Mouse (Mus musculus): ENCODE results near the gene Creb3l1.

Creb3l1 gene

DNA sequence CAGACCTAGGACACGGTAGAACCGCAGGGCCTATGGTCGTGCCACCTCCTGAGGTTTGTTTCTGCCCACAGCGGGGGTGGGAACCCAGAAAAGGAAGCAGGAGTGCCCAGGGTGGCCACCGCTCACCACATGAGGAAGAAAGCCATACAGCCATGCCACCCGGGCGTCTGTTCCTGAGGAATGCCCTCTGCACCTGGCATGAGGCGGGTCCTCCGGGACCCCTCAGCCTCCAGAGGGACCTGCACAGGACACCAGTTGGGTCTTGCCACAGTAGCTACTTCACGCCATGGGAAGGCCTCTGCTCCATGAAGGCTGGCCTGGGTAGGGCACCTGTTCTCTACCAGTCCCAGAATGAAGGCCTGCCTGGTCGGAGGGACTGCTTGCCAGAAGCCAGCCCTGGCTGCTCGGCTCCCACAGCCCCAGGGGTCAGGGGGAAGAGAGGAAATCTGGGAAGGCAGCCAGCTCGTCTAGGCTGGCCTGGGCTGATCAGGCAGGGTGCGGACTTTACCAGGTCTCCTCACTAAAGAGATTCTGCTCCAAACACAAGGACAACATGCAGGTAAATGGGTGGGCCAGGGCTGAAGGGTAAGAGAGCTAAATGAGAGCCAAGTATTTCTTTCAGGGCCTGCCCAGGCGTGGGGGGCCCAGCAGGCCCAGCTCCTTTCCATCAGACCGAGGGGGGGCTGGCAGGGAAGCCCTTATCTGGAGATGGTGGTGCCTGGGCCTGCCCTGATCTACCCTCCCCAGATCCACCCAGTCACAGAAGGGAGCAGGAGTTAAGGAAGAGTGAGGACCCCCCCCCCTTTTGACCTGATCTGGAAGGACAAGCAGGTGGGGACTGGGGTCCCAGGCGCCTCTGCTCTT is 74.7 kb downstream of the Creb3l1 start:
- ChIA-PET CTCF (interaction anchor here (0.5 to 2.1 kb wide), 9 partner anchors 12 to 595 kb away, joined by 3 to 17 read pairs (median 4); partner anchors contain the start of gene Ambra1 (in 1 of the 4)), POLR2A (interaction anchor here in 3 of 4 experiments (0.5 to 5.4 kb wide), 13 partner anchors 9 to 340 kb away, joined by 3 to 34 read pairs (median 4); partner anchors contain the start of genes Ambra1 (in 1 of the 3) and Mdk (in 1 of the 3))

DNA sequence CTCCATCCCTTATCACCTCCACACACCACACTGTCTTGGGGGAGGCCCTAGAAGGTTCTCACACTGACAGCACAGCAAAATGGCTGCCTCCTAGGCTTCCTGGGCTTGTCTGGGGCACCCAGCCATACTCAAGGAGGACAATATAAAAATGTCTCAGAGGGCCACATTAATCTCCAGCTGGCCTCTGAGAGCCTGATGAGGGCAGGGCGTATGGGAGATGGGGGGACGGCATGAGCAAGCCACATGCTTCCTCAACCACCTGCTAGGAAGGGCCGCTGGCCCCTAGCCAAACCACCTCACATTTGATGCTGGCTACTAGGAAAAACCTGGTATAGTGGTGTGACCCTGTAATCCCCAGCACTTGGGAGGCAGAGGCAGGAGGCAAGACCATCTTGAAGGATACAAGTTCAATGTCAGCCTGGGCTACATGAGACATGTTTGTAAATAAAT is 75.5 kb downstream of the Creb3l1 start:
- ChIA-PET POLR2A (interaction anchor here in 3 of 4 experiments (0.5 to 3.1 kb wide), 11 partner anchors 8 to 339 kb away, joined by 3 to 17 read pairs (median 7); partner anchors contain the start of gene Mdk (in 2 of the 3)), CTCF (interaction anchor here in 2 of 4 experiments (1.4 to 7.1 kb wide), 2 partner anchors 10 to 12 kb away, joined by 4 to 56 read pairs; no protein-coding TSS in a partner anchor)

DNA sequence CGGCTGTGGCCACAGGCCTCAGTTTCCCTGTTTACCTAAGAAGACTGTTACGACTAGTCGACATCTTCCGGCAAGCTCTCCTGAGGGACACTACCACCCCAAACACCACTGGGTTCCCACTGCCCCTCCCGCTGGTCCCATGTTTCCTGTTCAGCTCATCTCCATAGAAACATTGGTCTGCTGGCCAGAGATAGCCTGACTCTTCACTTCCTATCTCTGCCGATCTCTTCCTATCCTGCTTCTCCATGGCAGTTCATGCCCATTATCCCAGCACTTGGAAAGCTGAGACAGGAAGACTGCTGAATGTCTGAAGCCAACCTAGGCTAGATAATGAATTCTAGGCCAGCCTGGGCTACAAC is 76.2 kb downstream of the Creb3l1 start:
- ChIA-PET CTCF (interaction anchor here (0.8 to 7.1 kb wide), 10 partner anchors 11 to 492 kb away, joined by 3 to 56 read pairs (median 4); no protein-coding TSS in a partner anchor), POLR2A (interaction anchor here in 2 of 4 experiments (0.8 to 3.1 kb wide), 14 partner anchors 10 to 60 kb away, joined by 3 to 17 read pairs (median 7); partner anchors contain the start of gene Mdk (in 2 of the 2))

GRCm38 (mm10) chr2:91947397-91948150 is 76.7 kb downstream of the Creb3l1 start:
- ChIA-PET CTCF (interaction anchor here (0.5 to 7.1 kb wide), 12 partner anchors 11 to 1123 kb away, joined by 3 to 56 read pairs (median 4); no protein-coding TSS in a partner anchor), POLR2A (interaction anchor here in 2 of 4 experiments (0.8 to 3.1 kb wide), 18 partner anchors 8 to 477 kb away, joined by 3 to 17 read pairs (median 6); partner anchors contain the start of gene Mdk (in 2 of the 2))

GRCm38 (mm10) chr2:91946836-91947235 is 77.5 kb downstream of the Creb3l1 start:
- POLR2A ChIA-PET: interaction anchor here in 2 of 4 experiments (0.6 to 3.1 kb wide), 15 partner anchors 8 to 478 kb away, joined by 3 to 17 read pairs (median 5); partner anchors contain the start of gene Mdk (in 1 of the 2)
- CTCF ChIA-PET: interaction anchor here in 3 of 4 experiments (1.0 to 7.1 kb wide), 7 partner anchors 12 to 41 kb away, joined by 3 to 56 read pairs (median 4); no protein-coding TSS in a partner anchor

DNA sequence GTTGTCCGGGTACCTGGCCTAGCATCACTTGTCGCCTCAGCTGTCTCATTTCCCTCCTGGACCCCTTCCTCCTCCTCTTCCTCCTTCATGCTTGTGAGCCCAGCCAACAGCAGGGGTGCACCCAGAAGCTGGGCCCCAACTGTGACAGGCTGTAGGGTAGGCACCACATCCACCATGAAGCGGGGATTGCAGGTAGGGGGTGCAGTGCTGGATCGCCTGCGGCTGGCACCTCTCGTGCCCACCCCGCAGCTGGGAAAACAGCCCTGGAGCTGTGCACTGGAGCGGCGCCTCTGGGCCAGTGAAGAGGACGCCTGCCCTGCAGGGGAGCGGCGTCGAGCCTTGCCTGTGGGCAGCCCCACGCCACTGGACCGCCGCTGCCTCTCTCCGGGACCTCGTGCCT is 78.8 kb downstream of the Creb3l1 start, which contains the start of gene Gm9821:
Gm9821 (plus strand) TSS at position 221 of the 400 bp plus-strand sequence.
- POLR2A ChIA-PET: interaction anchor here (0.5 to 3.6 kb wide), 13 partner anchors 8 to 65 kb away, joined by 3 to 24 read pairs (median 6); partner anchors contain the start of gene Mdk (in 3 of the 4)

GRCm38 (mm10) chr2:91944170-91944950 is 79.9 kb downstream of the Creb3l1 start:
- POLR2A ChIA-PET: interaction anchor here (0.8 to 3.6 kb wide), 24 partner anchors 8 to 309 kb away, joined by 3 to 24 read pairs (median 5); partner anchors contain the start of genes Mdk (in 3 of the 4) and F2 (in 1 of the 4)
- CTCF ChIA-PET: interaction anchor here (0.5 to 7.1 kb wide), 53 partner anchors 8 to 503 kb away, joined by 3 to 69 read pairs (median 6); partner anchors contain the start of genes Mdk (in 3 of the 4), Chrm4 (in 2 of the 4), Creb3l1 (in 1 of the 4) and Large2 (in 1 of the 4)

More for the DNA sequence above, 78.8 kb downstream of the Creb3l1 start, which contains the start of gene Gm9821:
- CTCF ChIA-PET: interaction anchor here (1.2 to 7.1 kb wide), 20 partner anchors 8 to 425 kb away, joined by 3 to 69 read pairs (median 18); partner anchors contain the start of genes Mdk (in 3 of the 4) and Chrm4 (in 2 of the 4)

- ChIA-PET CTCF (interaction anchor here in 3 of 4 experiments (0.7 to 7.1 kb wide), 16 partner anchors 8 to 543 kb away, joined by 3 to 69 read pairs (median 16); partner anchors contain the start of gene Mdk (in 2 of the 3)), POLR2A (interaction anchor here in 2 of 4 experiments (0.5 to 1.2 kb wide), 4 partner anchors 10 to 807 kb away, joined by 3 to 8 read pairs (median 4); partner anchors contain the start of gene Mdk (in 1 of the 2))
Measured at GRCm38 (mm10) chr2:91942356-91942755, 81.9 kb downstream of the Creb3l1 start.

DNA sequence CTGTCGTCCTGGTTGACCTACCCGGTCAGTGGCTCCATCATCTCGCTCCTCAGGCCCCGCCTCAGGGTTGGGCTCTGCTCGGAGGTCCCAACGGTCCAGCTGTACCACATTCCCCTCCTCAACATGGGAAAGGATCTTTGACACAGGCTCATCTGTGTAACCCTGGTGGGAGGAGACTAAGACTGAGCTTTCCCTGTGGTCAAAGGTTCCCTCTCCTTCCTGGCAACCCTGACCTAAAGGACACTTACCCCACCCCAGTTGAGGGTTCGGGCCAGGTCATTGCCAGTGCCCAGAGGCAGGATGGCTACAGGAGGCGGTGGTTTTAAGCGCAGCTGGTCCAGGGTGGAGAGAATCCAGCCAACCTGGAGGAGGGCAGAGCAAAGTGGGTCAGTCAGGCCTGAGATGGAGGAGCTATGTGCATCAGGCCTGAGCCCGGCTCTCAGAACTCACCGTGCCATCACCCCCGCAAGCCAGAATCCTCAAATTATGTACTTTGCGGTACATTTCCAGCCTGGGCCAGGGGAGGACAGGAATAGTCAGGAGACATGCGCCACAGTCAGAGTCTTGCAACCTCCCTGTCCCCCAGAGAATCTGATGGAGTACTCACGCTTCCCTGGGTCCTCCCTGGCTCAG is 84.9 kb downstream of the Creb3l1 start:
- ChIA-PET CTCF (interaction anchor here in 2 of 4 experiments (0.6 to 1.6 kb wide), 2 partner anchors 11 to 55 kb away, joined by 3 to 5 read pairs; no protein-coding TSS in a partner anchor), POLR2A (interaction anchor here in 1 of 4 experiments (0.8 to 1.8 kb wide), 4 partner anchors 8 to 188 kb away, joined by 3 to 8 read pairs (median 4); partner anchors contain the start of genes Chrm4 and Mdk)

DNA sequence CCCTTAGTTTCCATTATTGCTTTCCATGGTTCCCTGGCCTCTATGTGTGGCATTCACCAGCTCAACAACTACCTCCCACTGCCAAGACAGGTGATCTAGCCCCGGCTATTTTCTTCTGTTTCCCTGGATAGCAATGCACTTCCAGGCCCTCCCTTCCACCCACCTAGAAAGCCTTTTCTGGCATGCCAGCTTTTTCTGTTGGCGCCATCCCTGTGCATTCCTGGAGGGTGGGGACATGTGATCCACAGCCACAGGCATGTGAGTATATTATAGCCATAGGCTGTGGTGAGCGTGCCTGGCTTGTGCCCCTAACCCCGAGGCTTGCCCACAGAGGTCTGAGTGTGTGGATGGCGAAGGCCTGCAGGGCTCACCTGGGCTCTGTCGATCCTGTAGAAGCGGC is 88.1 kb downstream of the Creb3l1 start:
- ChIA-PET POLR2A (interaction anchor here in 2 of 4 experiments (1.4 to 2.8 kb wide), 6 partner anchors 8 to 54 kb away, joined by 3 to 18 read pairs (median 8); partner anchors contain the start of gene Gm9821 (in 1 of the 2)), CTCF (interaction anchor here (0.5 to 5.3 kb wide), 10 partner anchors 8 to 28 kb away, joined by 3 to 69 read pairs (median 4); partner anchors contain the start of genes Chrm4 (in 1 of the 4) and Gm9821 (in 1 of the 4))

DNA sequence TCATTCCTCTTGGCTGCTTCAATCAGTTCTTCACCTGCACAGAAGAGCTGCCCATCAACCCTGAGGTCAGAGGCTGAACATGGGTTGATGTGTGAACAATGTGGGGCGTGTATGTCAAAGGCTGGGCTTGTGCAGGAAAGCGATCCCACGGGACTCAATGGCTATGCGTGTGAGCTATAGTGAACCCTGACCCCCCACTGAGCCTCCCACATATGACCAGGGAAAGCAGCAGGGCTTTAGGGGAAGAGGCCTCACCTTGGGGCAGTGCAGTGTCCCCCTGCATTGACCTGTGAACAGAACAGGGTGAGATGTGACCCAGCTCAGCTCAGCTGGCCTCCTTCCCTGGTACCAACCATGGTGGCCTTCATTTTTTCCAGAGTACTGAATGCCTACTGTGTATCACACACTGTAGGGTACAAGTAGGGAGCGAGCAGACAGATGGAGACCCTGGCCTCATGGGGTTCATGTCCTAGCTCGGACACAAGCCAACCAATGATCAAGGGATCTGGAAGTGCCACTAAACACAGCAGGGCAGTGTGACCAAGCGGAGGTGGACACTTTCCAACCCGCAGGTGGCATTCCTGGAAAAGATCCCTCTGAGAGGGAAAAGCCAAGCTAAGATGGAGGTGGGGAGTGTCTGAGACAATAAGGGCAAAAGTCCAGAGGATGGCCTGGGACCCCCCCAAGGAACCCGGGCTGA is 89.3 kb downstream of the Creb3l1 start:
- ChIA-PET CTCF (interaction anchor here in 3 of 4 experiments (0.7 to 5.3 kb wide), 5 partner anchors 9 to 38 kb away, joined by 3 to 69 read pairs (median 5); partner anchors contain the start of gene Gm9821 (in 1 of the 3)), POLR2A (interaction anchor here in 3 of 4 experiments (0.6 to 3.6 kb wide), 9 partner anchors 9 to 77 kb away, joined by 3 to 18 read pairs (median 4); partner anchors contain the start of gene Gm9821 (in 1 of the 3))

DNA sequence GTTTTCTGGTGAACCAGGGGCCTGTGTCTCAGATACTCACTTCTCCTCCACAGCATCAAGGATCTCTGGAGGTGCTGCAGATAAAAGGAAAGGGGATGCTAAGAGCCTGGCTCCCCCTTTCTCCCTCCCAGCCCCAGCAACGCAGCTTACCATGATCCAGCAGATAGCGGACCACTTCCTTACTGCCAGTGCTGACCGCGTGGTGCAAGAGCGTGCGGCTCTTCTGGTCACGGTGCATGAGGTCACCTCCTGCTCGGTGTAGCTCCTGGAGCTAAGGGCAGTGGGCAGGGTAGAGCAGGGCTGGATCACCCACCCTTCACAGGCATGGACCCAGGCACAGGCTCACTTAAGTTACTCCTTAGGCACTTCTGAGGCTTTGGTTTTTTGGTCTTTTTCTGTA is 90.3 kb downstream of the Creb3l1 start:
- POLR2A ChIA-PET: interaction anchor here in 3 of 4 experiments (0.9 to 3.6 kb wide), 16 partner anchors 10 to 441 kb away, joined by 3 to 33 read pairs (median 7); partner anchors contain the start of genes Gm9821 (in 2 of the 3), Large2 (in 1 of the 3) and Pex16 (in 1 of the 3)

DNA sequence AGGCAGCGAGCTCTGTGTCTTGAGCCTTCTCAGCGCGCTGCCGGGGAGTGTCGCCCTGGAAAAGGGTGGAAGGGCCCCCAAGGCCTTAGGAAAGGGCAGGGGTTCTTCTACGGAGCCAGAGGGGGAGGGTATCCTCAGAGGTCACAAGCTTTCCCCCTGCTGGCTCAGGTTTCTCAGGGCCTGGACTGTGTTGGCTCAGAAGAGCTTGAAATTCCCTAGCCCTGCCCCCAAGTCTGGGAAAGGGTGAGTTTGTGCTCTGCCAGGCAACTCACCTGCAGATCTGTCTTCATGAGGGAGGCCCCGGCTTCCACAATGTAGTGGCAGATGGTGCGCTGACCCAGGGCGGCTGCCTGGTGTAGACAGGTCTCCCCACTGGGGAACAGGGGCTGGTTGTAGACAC is 90.8 kb downstream of the Creb3l1 start:
- CTCF ChIA-PET: interaction anchor here (0.7 to 5.3 kb wide), 19 partner anchors 10 to 1958 kb away, joined by 3 to 69 read pairs (median 4); partner anchors contain the start of genes Gm9821 (in 2 of the 4) and Ddb2 (in 1 of the 4)

More for the DNA sequence above, 90.3 kb downstream of the Creb3l1 start:
- CTCF ChIA-PET: interaction anchor here in 3 of 4 experiments (0.8 to 5.3 kb wide), 9 partner anchors 10 to 697 kb away, joined by 3 to 69 read pairs (median 8); partner anchors contain the start of genes Gm9821 (in 2 of the 3) and Ddb2 (in 1 of the 3)

GRCm38 (mm10) chr2:91932737-91933350 is 91.5 kb downstream of the Creb3l1 start:
- POLR2A ChIA-PET: interaction anchor here (0.6 to 3.6 kb wide), 73 partner anchors 8 to 1369 kb away, joined by 3 to 33 read pairs (median 5); partner anchors contain the start of genes Arhgap1 (in 2 of the 4), Gm9821 (in 2 of the 4), Large2 (in 2 of the 4) and Pex16 (in 2 of the 4)
- CTCF ChIA-PET: interaction anchor here (0.6 to 5.3 kb wide), 46 partner anchors 9 to 1958 kb away, joined by 3 to 69 read pairs (median 4); partner anchors contain the start of genes Gm9821 (in 2 of the 4) and Ddb2 (in 1 of the 4)

More for the DNA sequence above, 90.8 kb downstream of the Creb3l1 start:
- POLR2A ChIA-PET: interaction anchor here (0.8 to 3.6 kb wide), 34 partner anchors 8 to 542 kb away, joined by 3 to 33 read pairs (median 6); partner anchors contain the start of genes Arhgap1 (in 2 of the 4), Large2 (in 2 of the 4), Pex16 (in 2 of the 4) and Zfp408 (in 2 of the 4)

Measured in embryonic stem cell, embryonic (primary cell).